10 mouse cellular contexts compared by ENCODE assay signal in genomic region chr13:67610108-67610507, GRCm38 (mm10). TPM values are rescaled to one million over a fixed set of nuclear protein-coding genes. Genes with fewer than 3 reads are reported as not detected.
A peak's percentile ranks its signal among the peaks of the same experiment; 100 is the strongest.
DNase-seq lines count a peak whose midpoint lies in the region; ATAC-seq lines count a peak whose summit lies in the region.
"Had no signal": no experiment of that assay in that cellular context is flagged by ENCODE, and none has a peak within 500 bp of the region (broad histone marks: within the 10 kb centered on the region; RNA-seq: fewer than 3 reads in every experiment).

No protein-coding gene starts in this region.

- H3K36me3 ChIP-seq in heart, embryonic 14.5 days (ENCODE audit: control insufficient read depth, insufficient read depth, low read length), result no peaks in the 10 kb centered on the region
- no peaks in the 10 kb centered on the region for H3K36me3 ChIP-seq in heart, embryonic 11.5 days (ENCODE audit: control insufficient read depth, insufficient read depth, low read length)
- no peaks in the 10 kb centered on the region for H3K36me3 ChIP-seq in midbrain, embryonic 11.5 days (ENCODE audit: control insufficient read depth, insufficient read depth, low read length)
- H3K36me3 ChIP-seq in midbrain, embryonic 16.5 days (ENCODE audit: control insufficient read depth, insufficient read depth, low read length), result 0 out of 2 replicates have a peak, but pooled peaks cover 2% of the 10 kb centered on the region
- no peaks in the 10 kb centered on the region for H3K36me3 ChIP-seq in neural tube, embryonic 14.5 days (ENCODE audit: control insufficient read depth, insufficient read depth, low read length)
- H3K36me3 ChIP-seq: neural tube, embryonic 12.5 days had no signal

- peak overlapping the region; percentile 68 for H3K4me2 ChIP-seq in heart, embryonic 14.5 days (ENCODE audit: low read length)
- H3K4me2 ChIP-seq in heart, embryonic 11.5 days, result no peak overlapping the region; the same call in 1 of the 2 replicates
- H3K4me2 ChIP-seq in midbrain, embryonic 11.5 days, result no peak overlapping the region
- no peak overlapping the region for H3K4me2 ChIP-seq in midbrain, embryonic 16.5 days (ENCODE audit: low read length)
- H3K4me2 ChIP-seq in neural tube, embryonic 14.5 days (ENCODE audit: low read depth, low read length), result no peak overlapping the region

- H3K9ac ChIP-seq in heart, embryonic 14.5 days (ENCODE audit: low read length), result no peak overlapping the region
- H3K9ac ChIP-seq in heart, embryonic 11.5 days (ENCODE audit: low read depth, low read length), result no peak overlapping the region
- H3K9ac ChIP-seq in midbrain, embryonic 11.5 days (ENCODE audit: low read length), result no peak overlapping the region
- H3K9ac ChIP-seq in midbrain, embryonic 16.5 days (ENCODE audit: low read depth, low read length), result no peak overlapping the region
- no peak overlapping the region for H3K9ac ChIP-seq in neural tube, embryonic 14.5 days (replicated peaks; ENCODE audit: low read depth, low read length)

- WGBS in heart, embryonic 14.5 days, result 81% methylated on average over 4 of the region's 4 CpGs
- 86% methylated on average over 4 of the region's 4 CpGs for WGBS in heart, embryonic 11.5 days (ENCODE audit: insufficient replicate concordance)
- 91% methylated on average over 4 of the region's 4 CpGs for WGBS in midbrain, embryonic 11.5 days
- WGBS in midbrain, embryonic 16.5 days, result 94% methylated on average over 4 of the region's 4 CpGs
- 90% methylated on average over 4 of the region's 4 CpGs for WGBS in neural tube, embryonic 14.5 days

- peaks cover 2 to 5% of the 10 kb centered on the region in 2 experiments; a peak in 2 of 4 replicates for H3K4me1 ChIP-seq in heart, embryonic 14.5 days (ENCODE audit: control insufficient read depth in 2 of 2, insufficient read depth in 2 of 2, low read length in 2 of 2)
- peaks cover 3% of the 10 kb centered on the region; the same call in 1 of the 2 replicates for H3K4me1 ChIP-seq in heart, embryonic 11.5 days (ENCODE audit: control insufficient read depth, insufficient read depth, low read length)
- peaks cover 3% of the 10 kb centered on the region; the same call in 1 of the 2 replicates for H3K4me1 ChIP-seq in midbrain, embryonic 11.5 days (ENCODE audit: control insufficient read depth, insufficient read depth, low read length)
- H3K4me1 ChIP-seq in midbrain, embryonic 16.5 days (ENCODE audit: control insufficient read depth, insufficient read depth, low read length), result peaks cover 7% of the 10 kb centered on the region
- peaks cover 5% of the 10 kb centered on the region; the same call in 1 of the 2 replicates for H3K4me1 ChIP-seq in neural tube, embryonic 14.5 days (ENCODE audit: control insufficient read depth, insufficient read depth, low read length)

- H3K27ac ChIP-seq in heart, embryonic 14.5 days (replicated peaks in 1 of 2; ENCODE audit: control insufficient read depth in 1 of 2, insufficient read depth in 1 of 2, low read depth in 2 of 2, low read length in 2 of 2), result no peak overlapping the region
- H3K27ac ChIP-seq in heart, embryonic 11.5 days (ENCODE audit: low read depth, low read length), result no peak overlapping the region
- no peak overlapping the region for H3K27ac ChIP-seq in midbrain, embryonic 11.5 days (ENCODE audit: low read depth, low read length)
- H3K27ac ChIP-seq in midbrain, embryonic 16.5 days (ENCODE audit: low read length), result no peak overlapping the region
- H3K27ac ChIP-seq in neural tube, embryonic 14.5 days (ENCODE audit: low read depth, low read length), result no peak overlapping the region
- H3K27ac ChIP-seq: neural tube, embryonic 12.5 days had no signal

- H3K4me3 ChIP-seq in heart, embryonic 14.5 days (ENCODE audit: control insufficient read depth in 1 of 2, insufficient read depth in 1 of 2, low read depth in 1 of 2, low read length in 2 of 2), result no peak overlapping the region
- no peak overlapping the region for H3K4me3 ChIP-seq in heart, embryonic 11.5 days (ENCODE audit: low read depth, low read length)
- H3K4me3 ChIP-seq in midbrain, embryonic 11.5 days (ENCODE audit: low read depth, low read length), result no peak overlapping the region
- no peak overlapping the region for H3K4me3 ChIP-seq in midbrain, embryonic 16.5 days (ENCODE audit: low read depth, low read length)
- peak overlapping the region; percentile 55; the same call in 1 of the 2 replicates for H3K4me3 ChIP-seq in neural tube, embryonic 14.5 days (ENCODE audit: low read depth, low read length)

- no peak for ATAC-seq in heart, embryonic 14.5 days (ENCODE audit: insufficient number of reproducible peaks, insufficient read depth, low FRiP score, low read depth)
- ATAC-seq in heart, embryonic 11.5 days (replicated peaks; ENCODE audit: insufficient number of reproducible peaks, low FRiP score, low TSS enrichment), result no peak
- ATAC-seq in midbrain, embryonic 11.5 days (ENCODE audit: low FRiP score), result no peak
- no peak; the same call in 1 of the 2 replicates for ATAC-seq in midbrain, embryonic 16.5 days
- ATAC-seq in neural tube, embryonic 14.5 days (ENCODE audit: low read depth), result no peak

- DNase-seq in midbrain, embryonic 11.5 days (ENCODE audit: low spot score, missing footprints), result peak; percentile 85
- DNase-seq in c-Kit-negative CD71-positive TER-119-positive erythroid progenitor cells, embryonic 14.5 days (ENCODE audit: low read depth, low spot score), result peak; percentile 1
- no peak for DNase-seq in adrenal gland, adult 8-10 months
- no peak for DNase-seq in kidney, adult 18-20 months

- no peaks in the 10 kb centered on the region for H3K27me3 ChIP-seq in heart, embryonic 14.5 days (ENCODE audit: control insufficient read depth, insufficient read depth, low read length)
- no peaks in the 10 kb centered on the region for H3K27me3 ChIP-seq in heart, embryonic 11.5 days (ENCODE audit: control insufficient read depth, insufficient read depth, low read length)
- H3K27me3 ChIP-seq in midbrain, embryonic 11.5 days (ENCODE audit: control insufficient read depth, insufficient read depth, low read length), result no peaks in the 10 kb centered on the region
- H3K27me3 ChIP-seq in midbrain, embryonic 16.5 days (ENCODE audit: control insufficient read depth, insufficient read depth, low read depth, low read length), result no peaks in the 10 kb centered on the region
- H3K27me3 ChIP-seq in neural tube, embryonic 14.5 days (ENCODE audit: control insufficient read depth, insufficient read depth, low read length), result no peaks in the 10 kb centered on the region
- H3K27me3 ChIP-seq: neural tube, embryonic 12.5 days had no signal

- peaks cover 5% of the 10 kb centered on the region; the same call in 1 of the 2 replicates for H3K9me3 ChIP-seq in heart, embryonic 14.5 days (ENCODE audit: control insufficient read depth, low read length)
- H3K9me3 ChIP-seq in heart, embryonic 11.5 days (replicated peaks; ENCODE audit: control insufficient read depth, low read length), result no peaks in the 10 kb centered on the region
- H3K9me3 ChIP-seq in midbrain, embryonic 11.5 days (ENCODE audit: control insufficient read depth, low read length), result peaks cover 2% of the 10 kb centered on the region; the same call in 1 of the 2 replicates
- H3K9me3 ChIP-seq in midbrain, embryonic 16.5 days (replicated peaks; ENCODE audit: control insufficient read depth, low read length, poor library complexity, severe bottlenecking), result no peaks in the 10 kb centered on the region; the same call in 1 of the 2 replicates
- no peaks in the 10 kb centered on the region for H3K9me3 ChIP-seq in neural tube, embryonic 14.5 days (ENCODE audit: control insufficient read depth, low read length)
- H3K9me3 ChIP-seq: neural tube, embryonic 12.5 days had no signal

RNA-seq across cellular contexts. Expression of gene Zfp729b, which starts 0.6 kb away (rescaled TPM):
- polyA plus RNA-seq in heart, embryonic 14.5 days (2014; fragmentation: Nextera tagmentation; extraction: Ambion mirVana), result 2.9 and 3.7 TPM in 2 replicates
- 3.0 and 3.1 TPM in 2 replicates for polyA plus RNA-seq in heart, embryonic 11.5 days (2014; fragmentation: Nextera tagmentation; extraction: Ambion mirVana)
- 4.7 and 5.3 TPM in 2 replicates for polyA plus RNA-seq in midbrain, embryonic 11.5 days (2014; fragmentation: Nextera tagmentation; extraction: Ambion mirVana)
- polyA plus RNA-seq in midbrain, embryonic 16.5 days (2015; fragmentation: Nextera tagmentation; extraction: Ambion mirVana), result 5.5 and 5.8 TPM in 2 replicates
- polyA plus RNA-seq in neural tube, embryonic 14.5 days (2014; fragmentation: Nextera tagmentation; extraction: Ambion mirVana), result 6.1 and 7.2 TPM in 2 replicates
- 10 to 100 TPM in 1 of 4 experiments, 1 to 10 TPM in 3; 6.7 to 11.0 (median 9.3) TPM for total RNA-seq in adrenal gland, adult 8-10 months (2022)

RNA-seq across cellular contexts. Expression of gene Gm49345, which starts 27.5 kb away (rescaled TPM):
- 0.20 TPM in 1 of 2 replicates, not detected in the other for polyA plus RNA-seq in heart, embryonic 14.5 days (2014; fragmentation: Nextera tagmentation; extraction: Ambion mirVana)
- polyA plus RNA-seq in heart, embryonic 11.5 days (2014; fragmentation: Nextera tagmentation; extraction: Ambion mirVana), result 0.66 TPM in 1 of 2 replicates, not detected in the other
- polyA plus RNA-seq in midbrain, embryonic 11.5 days (2014; fragmentation: Nextera tagmentation; extraction: Ambion mirVana), result 0.27 TPM in 1 of 2 replicates, not detected in the other
- polyA plus RNA-seq in midbrain, embryonic 16.5 days (2015; fragmentation: Nextera tagmentation; extraction: Ambion mirVana), result 0.50 TPM in 1 of 2 replicates, not detected in the other
- polyA plus RNA-seq in neural tube, embryonic 14.5 days (2014; fragmentation: Nextera tagmentation; extraction: Ambion mirVana), result 1.2 TPM in 1 of 2 replicates, not detected in the other
- 1 to 10 TPM in 1 of 4 experiments, under 1 TPM in 3; 0.44 to 2.4 (median 0.78) TPM for total RNA-seq in adrenal gland, adult 8-10 months (2022)
- total RNA-seq: granulocyte monocyte progenitor cell, adult 5-6 weeks had no signal
- polyA plus RNA-seq: neural tube, embryonic 12.5 days had no signal

RNA-seq across cellular contexts. Expression of gene Zfp729a, which starts 27.5 kb away (rescaled TPM):
- polyA plus RNA-seq in heart, embryonic 14.5 days (2014; fragmentation: Nextera tagmentation; extraction: Ambion mirVana), result 1.8 and 1.9 TPM in 2 replicates
- polyA plus RNA-seq in heart, embryonic 11.5 days (2014; fragmentation: Nextera tagmentation; extraction: Ambion mirVana), result 1.5 and 2.1 TPM in 2 replicates
- 2.6 and 5.0 TPM in 2 replicates for polyA plus RNA-seq in midbrain, embryonic 11.5 days (2014; fragmentation: Nextera tagmentation; extraction: Ambion mirVana)
- 2.9 TPM in 2 replicates for polyA plus RNA-seq in midbrain, embryonic 16.5 days (2015; fragmentation: Nextera tagmentation; extraction: Ambion mirVana)
- polyA plus RNA-seq in neural tube, embryonic 14.5 days (2014; fragmentation: Nextera tagmentation; extraction: Ambion mirVana), result 4.1 and 5.1 TPM in 2 replicates
- total RNA-seq in adrenal gland, adult 8-10 months (2022), result 10 to 100 TPM in 2 of 4 experiments, 1 to 10 TPM in 2; 7.3 to 10.5 (median 9.2) TPM

RNA-seq across cellular contexts. Expression of gene Zfp748, which starts 56.5 kb away (rescaled TPM):
- polyA plus RNA-seq in heart, embryonic 14.5 days (2014; fragmentation: Nextera tagmentation; extraction: Ambion mirVana), result 8.3 and 9.6 TPM in 2 replicates
- 8.8 and 12.5 TPM in 2 replicates for polyA plus RNA-seq in heart, embryonic 11.5 days (2014; fragmentation: Nextera tagmentation; extraction: Ambion mirVana)
- 18.8 and 21.4 TPM in 2 replicates for polyA plus RNA-seq in midbrain, embryonic 11.5 days (2014; fragmentation: Nextera tagmentation; extraction: Ambion mirVana)
- polyA plus RNA-seq in midbrain, embryonic 16.5 days (2015; fragmentation: Nextera tagmentation; extraction: Ambion mirVana), result 16.0 and 16.3 TPM in 2 replicates
- 17.8 and 18.4 TPM in 2 replicates for polyA plus RNA-seq in neural tube, embryonic 14.5 days (2014; fragmentation: Nextera tagmentation; extraction: Ambion mirVana)
- 10 to 100 TPM in 3 of 4 experiments, 1 to 10 TPM in 1; 9.8 to 11.0 (median 10.4) TPM for total RNA-seq in adrenal gland, adult 8-10 months (2022)

Comparison
In these comparisons a context has a peak if more than half of its experiments do, and no peak if none do; other contexts are left out.
1. DNase-seq: peak in midbrain, embryonic 11.5 days (single experiment) and c-Kit-negative CD71-positive TER-119-positive erythroid progenitor cells, embryonic 14.5 days (single experiment); none in adrenal gland, adult 8-10 months (single experiment) and kidney, adult 18-20 months (single experiment).